Mouse (Mus musculus): Measurements from ENCODE around the gene Sfta2. TPM values are rescaled to one million over a fixed set of nuclear protein-coding genes. Genes with fewer than 3 reads are reported as not detected.

Sfta2 gene
- total and polyA plus RNA-seq, 3 experiments = not detected

GRCm38 (mm10) chr17:35649429-35649828, 48.1 kb downstream of the Sfta2 start:
- Histone ChIP-seq H3K9me3 (replicated peaks; ENCODE audit: insufficient read depth, low read length) (no peaks in the 10 kb centered on the region), H3K79me2 (ENCODE audit: control insufficient read depth, insufficient read depth, low read length, poor library complexity) (no peaks in the 10 kb centered on the region), H3K27ac (ENCODE audit: control insufficient read depth, low read depth, low read length) (no peak overlapping the region), H3K9ac (ENCODE audit: control insufficient read depth, low read depth, low read length, poor library complexity, severe bottlenecking) (no peak overlapping the region), H3K36me3 (ENCODE audit: control insufficient read depth in 1 of 2, insufficient read depth in 2 of 2, low read length in 2 of 2) (no peaks in the 10 kb centered on the region), H3K4me3 (ENCODE audit: control insufficient read depth in 1 of 2, insufficient read depth in 1 of 2, low read depth in 2 of 2, low read length in 2 of 2) (no peak overlapping the region), H3K27me3 (ENCODE audit: control insufficient read depth in 1 of 2, insufficient read depth in 2 of 2, low read length in 2 of 2) (peaks cover 0 to 8% of the 10 kb centered on the region in 2 experiments; a peak in 3 of 4 replicates), H3K4me1 (ENCODE audit: control insufficient read depth in 1 of 2, insufficient read depth in 2 of 2, low read length in 2 of 2) (no peaks in the 10 kb centered on the region)
- no peak for TF ChIP-seq MXI1 (IDR thresholded peaks at IDR 0.05; ENCODE audit: low read depth, low read length)
- no peak for TF ChIP-seq ZNF384 (IDR thresholded peaks at IDR 0.05; ENCODE audit: low read depth, low read length)
- TF ChIP-seq USF1 (IDR thresholded peaks at IDR 0.05; ENCODE audit: low read depth, low read length) = no peak
- no peak for TF ChIP-seq TAL1 (IDR thresholded peaks at IDR 0.05; ENCODE audit: low read length)
- TF ChIP-seq MYC (IDR thresholded peaks at IDR 0.05; ENCODE audit: low read depth, low read length) = no peak
- no peak for TF ChIP-seq SMC3 (IDR thresholded peaks at IDR 0.05; ENCODE audit: low read depth, low read length)
- no peak for TF ChIP-seq JUND (IDR thresholded peaks at IDR 0.05; ENCODE audit: low read depth, low read length)
- no peak for TF ChIP-seq NELFE (IDR thresholded peaks at IDR 0.05; ENCODE audit: low read depth, low read length)
- DNase-seq (ENCODE audit: low read depth, low spot score) = no peak

- no peak for DNase-seq (ENCODE audit: low read depth, low spot score)
- TF ChIP-seq HCFC1 (IDR thresholded peaks at IDR 0.05; ENCODE audit: low read depth, low read length) = no peak
- no peak for TF ChIP-seq BHLHE40 (IDR thresholded peaks at IDR 0.05; ENCODE audit: borderline replicate concordance, low read depth, low read length)
- no peaks in the 10 kb centered on the region for H3K9me3 ChIP-seq (replicated peaks; ENCODE audit: insufficient read depth, low read length)
- no peak overlapping the region for H3K4me3 ChIP-seq (ENCODE audit: control insufficient read depth in 1 of 2, insufficient read depth in 1 of 2, low read depth in 2 of 2, low read length in 2 of 2)
- H3K36me3 ChIP-seq (ENCODE audit: control insufficient read depth in 1 of 2, insufficient read depth in 2 of 2, low read length in 2 of 2) = no peaks in the 10 kb centered on the region
- no peak overlapping the region for H3K9ac ChIP-seq (ENCODE audit: control insufficient read depth, low read depth, low read length, poor library complexity, severe bottlenecking)
- no peaks in the 10 kb centered on the region for H3K4me1 ChIP-seq (ENCODE audit: control insufficient read depth in 1 of 2, insufficient read depth in 2 of 2, low read length in 2 of 2)
- no peak overlapping the region for H3K27ac ChIP-seq (ENCODE audit: control insufficient read depth, low read depth, low read length)
- H3K27me3 ChIP-seq (ENCODE audit: control insufficient read depth in 1 of 2, insufficient read depth in 2 of 2, low read length in 2 of 2) = peaks cover 0 to 7% of the 10 kb centered on the region in 2 experiments; a peak in 1 of 4 replicates
- H3K79me2 ChIP-seq (ENCODE audit: control insufficient read depth, insufficient read depth, low read length, poor library complexity) = no peaks in the 10 kb centered on the region
Measured at GRCm38 (mm10) chr17:35653086-35653485, 51.7 kb downstream of the Sfta2 start.

- TF ChIP-seq USF1 (IDR thresholded peaks at IDR 0.05; ENCODE audit: low read depth, low read length) (no peak), BHLHE40 (IDR thresholded peaks at IDR 0.05; ENCODE audit: borderline replicate concordance, low read depth, low read length) (no peak), CHD1 (IDR thresholded peaks at IDR 0.05; ENCODE audit: low read depth, low read length) (no peak), SMC3 (IDR thresholded peaks at IDR 0.05; ENCODE audit: low read depth, low read length) (peak; percentile 44), TCF12 (IDR thresholded peaks at IDR 0.05; ENCODE audit: low read depth, low read length) (no peak), CTCF (IDR thresholded peaks at IDR 0.05 in 2 of 3, conservative IDR thresholded peaks at IDR 0.05 in 1 of 3; ENCODE audit: control insufficient read depth in 1 of 3, insufficient read depth in 1 of 3, low read depth in 2 of 3, low read length in 3 of 3, poor library complexity in 1 of 3, severe bottlenecking in 1 of 3) (peak; percentile 28 to 74 (median 68); a peak in 5 of 6 replicates), ZKSCAN1 (IDR thresholded peaks at IDR 0.05; ENCODE audit: low read depth, low read length) (no peak), RAD21 (IDR thresholded peaks at IDR 0.05; ENCODE audit: low read depth, low read length) (peak; percentile 60), ELF1 (IDR thresholded peaks at IDR 0.05; ENCODE audit: low read depth, low read length) (0 out of 2 replicates have a peak, but pooled peaks have one; percentile 14), HCFC1 (IDR thresholded peaks at IDR 0.05; ENCODE audit: low read depth, low read length) (no peak)
- Histone ChIP-seq H3K27ac (ENCODE audit: control insufficient read depth, low read depth, low read length) (no peak overlapping the region), H3K9ac (ENCODE audit: control insufficient read depth, low read depth, low read length, poor library complexity, severe bottlenecking) (no peak overlapping the region), H3K79me2 (ENCODE audit: control insufficient read depth, insufficient read depth, low read length, poor library complexity) (peaks cover 6% of the 10 kb centered on the region), H3K27me3 (ENCODE audit: control insufficient read depth in 1 of 2, insufficient read depth in 2 of 2, low read length in 2 of 2) (no peaks in the 10 kb centered on the region), H3K4me3 (ENCODE audit: control insufficient read depth in 1 of 2, insufficient read depth in 1 of 2, low read depth in 2 of 2, low read length in 2 of 2) (no peak overlapping the region; a peak in 1 of 4 replicates), H3K4me1 (ENCODE audit: control insufficient read depth in 1 of 2, insufficient read depth in 2 of 2, low read length in 2 of 2) (peaks cover 0 to 4% of the 10 kb centered on the region in 2 experiments; a peak in 2 of 4 replicates), H3K9me3 (replicated peaks; ENCODE audit: insufficient read depth, low read length) (no peaks in the 10 kb centered on the region), H3K36me3 (ENCODE audit: control insufficient read depth in 1 of 2, insufficient read depth in 2 of 2, low read length in 2 of 2) (no peaks in the 10 kb centered on the region)
- peak; percentile 84 for DNase-seq (ENCODE audit: low read depth, low spot score)
Measured at GRCm38 (mm10) chr17:35665957-35666515, 64.7 kb downstream of the Sfta2 start.
